Mouse (Mus musculus) hindbrain, embryonic 15.5 days (tissue): ENCODE data around the gene Gm17349. TPM values are rescaled to one million over a fixed set of nuclear protein-coding genes. Genes with fewer than 3 reads are reported as not detected.

ENCODE experiments used
- ATAC-seq: fragments of 200-750 bp; cut with Nextera tagmentation; 2 replicates; pipeline ENCODE4 v1.8.0; 2017; ENCODE audit warnings: low read depth, moderate number of reproducible peaks, moderate TSS enrichment; ENCODE audit not compliant: low FRiP score
- H3K27ac ChIP-seq: fragments of 300-500 bp; sonication (generic); replicated peaks from 2 replicates; pipeline ENCODE4 v1.5.1; 2015; ENCODE audit warnings: mild to moderate bottlenecking, inconsistent platforms
- H3K27me3 ChIP-seq: fragments of 300-500 bp; sonication (generic); 2 replicates; pipeline ENCODE4 v1.6.1; 2015; ENCODE audit warnings: control low read depth, inconsistent platforms
- H3K36me3 ChIP-seq: fragments of 300-500 bp; sonication (generic); 2 replicates; pipeline ENCODE4 v1.6.1; 2015; ENCODE audit warnings: control low read depth, inconsistent platforms
- H3K4me1 ChIP-seq: fragments of 300-500 bp; sonication (generic); replicated peaks from 2 replicates; pipeline ENCODE4 v1.6.1; 2015; ENCODE audit warnings: control low read depth, inconsistent platforms
- H3K4me2 ChIP-seq: fragments of 300-500 bp; sonication (generic); 2 replicates; pipeline ENCODE4 v1.6.1; 2015; ENCODE audit warnings: moderate library complexity, mild to moderate bottlenecking, inconsistent platforms
- H3K4me3 ChIP-seq: fragments of 300-500 bp; sonication (generic); 2 replicates; pipeline ENCODE4 v1.5.1; 2015; ENCODE audit warnings: mild to moderate bottlenecking, inconsistent platforms
- H3K9ac ChIP-seq: fragments of 300-500 bp; sonication (generic); 2 replicates; pipeline ENCODE4 v1.6.1; 2015; ENCODE audit warnings: inconsistent platforms
- H3K9me3 ChIP-seq: fragments of 300-500 bp; sonication (generic); 2 replicates; pipeline ENCODE4 v1.6.1; 2016; ENCODE audit warnings: control low read depth, inconsistent platforms
- WGBS: fragments of 180-500 bp; shearing (Covaris S2); methylation state at CpG from one replicate; pipeline ENCODE4 v1.1.7; 2015; 5-methylcytosine and 5-hydroxymethylcytosine counted together
- polyA plus RNA-seq: library from polyadenylated mRNA; unstranded; fragments of >200 nt; fragmentation: Nextera tagmentation; extraction: Ambion mirVana; gene quantifications from 2 replicates; pipeline ENCODE4 v1.2.1, GENCODE M21; 2015

Gm17349 gene
- polyA plus RNA-seq, 1 experiment from 2014 or later: not detected

- WGBS: 2% methylated on average over 12 of the region's 12 CpGs
- H3K4me2 ChIP-seq: peak overlapping the region; percentile 72
- H3K27me3 ChIP-seq: no peaks in the 10 kb centered on the region
- H3K9me3 ChIP-seq: no peaks in the 10 kb centered on the region
- peak overlapping the region; percentile 5; the same call in 1 of the 2 replicates for H3K4me3 ChIP-seq
- peak overlapping the region; percentile 93 for H3K27ac ChIP-seq
- H3K36me3 ChIP-seq: no peaks in the 10 kb centered on the region
- no peak for ATAC-seq
- H3K4me1 ChIP-seq: peaks cover 75% of the 10 kb centered on the region
- peak overlapping the region; percentile 23; the same call in 1 of the 2 replicates for H3K9ac ChIP-seq
Measured at GRCm38 (mm10) chr15:99668881-99669280, 36.4 kb downstream of the Gm17349 start.

- H3K4me3 ChIP-seq: no peak overlapping the region
- no peak overlapping the region for H3K9ac ChIP-seq
- H3K4me1 ChIP-seq: peaks cover 63% of the 10 kb centered on the region
- no peaks in the 10 kb centered on the region for H3K27me3 ChIP-seq
- no peak for ATAC-seq
- no peak overlapping the region for H3K27ac ChIP-seq
- 94% methylated on average over 2 of the region's 2 CpGs for WGBS
- H3K9me3 ChIP-seq: no peaks in the 10 kb centered on the region
- H3K4me2 ChIP-seq: no peak overlapping the region
- no peaks in the 10 kb centered on the region for H3K36me3 ChIP-seq
Measured at GRCm38 (mm10) chr15:99667544-99667943, 37.7 kb downstream of the Gm17349 start.

- H3K9me3 ChIP-seq: no peaks in the 10 kb centered on the region
- peak overlapping the region; percentile 37 for H3K4me3 ChIP-seq
- H3K4me2 ChIP-seq: peak overlapping the region; percentile 60
- no peaks in the 10 kb centered on the region for H3K27me3 ChIP-seq
- H3K36me3 ChIP-seq: no peaks in the 10 kb centered on the region
- peak; percentile 65 for ATAC-seq
- peak overlapping the region; percentile 49 for H3K9ac ChIP-seq
- H3K27ac ChIP-seq: peak overlapping the region; percentile 78
- peaks cover 45% of the 10 kb centered on the region for H3K4me1 ChIP-seq
- 2% methylated on average over 51 of the region's 52 CpGs for WGBS
Measured at GRCm38 (mm10) chr15:99664600-99665451, 40.5 kb downstream of the Gm17349 start.

GRCm38 (mm10) chr15:99663964-99664599 lies 41.2 kb downstream of the Gm17349 start:
- Histone ChIP-seq H3K27ac (peak overlapping the region; percentile 78), H3K27me3 (no peaks in the 10 kb centered on the region), H3K9ac (peak overlapping the region; percentile 49), H3K4me3 (peak overlapping the region; percentile 37), H3K9me3 (no peaks in the 10 kb centered on the region), H3K4me2 (peak overlapping the region; percentile 60), H3K36me3 (no peaks in the 10 kb centered on the region), H3K4me1 (peaks cover 38% of the 10 kb centered on the region)
- WGBS: 3% methylated on average over 17 of the region's 17 CpGs
- ATAC-seq: peak; percentile 42

GRCm38 (mm10) chr15:99662371-99662770 lies 42.9 kb downstream of the Gm17349 start:
- H3K27me3 ChIP-seq: no peaks in the 10 kb centered on the region
- H3K27ac ChIP-seq: no peak overlapping the region
- WGBS: 62% methylated on average over 7 of the region's 7 CpGs
- H3K36me3 ChIP-seq: no peaks in the 10 kb centered on the region
- H3K4me2 ChIP-seq: no peak overlapping the region
- H3K9me3 ChIP-seq: no peaks in the 10 kb centered on the region
- H3K9ac ChIP-seq: no peak overlapping the region
- H3K4me1 ChIP-seq: peaks cover 30% of the 10 kb centered on the region
- no peak for ATAC-seq
- H3K4me3 ChIP-seq: no peak overlapping the region

- Histone ChIP-seq H3K36me3 (no peaks in the 10 kb centered on the region), H3K4me2 (no peak overlapping the region), H3K9ac (no peak overlapping the region), H3K4me1 (peaks cover 27% of the 10 kb centered on the region), H3K27me3 (no peaks in the 10 kb centered on the region), H3K9me3 (no peaks in the 10 kb centered on the region), H3K4me3 (no peak overlapping the region), H3K27ac (no peak overlapping the region)
- ATAC-seq: no peak
- 93% methylated on average over 15 of the region's 15 CpGs for WGBS
Measured at GRCm38 (mm10) chr15:99661121-99661830, 44.0 kb downstream of the Gm17349 start.

GRCm38 (mm10) chr15:99658437-99658836 lies 46.9 kb downstream of the Gm17349 start:
- WGBS: 60% methylated on average over 2 of the region's 2 CpGs
- Histone ChIP-seq H3K4me2 (no peak overlapping the region), H3K4me3 (no peak overlapping the region), H3K27ac (no peak overlapping the region), H3K9me3 (no peaks in the 10 kb centered on the region), H3K9ac (no peak overlapping the region), H3K36me3 (no peaks in the 10 kb centered on the region), H3K27me3 (no peaks in the 10 kb centered on the region), H3K4me1 (peaks cover 18% of the 10 kb centered on the region)
- ATAC-seq: no peak

GRCm38 (mm10) chr15:99655956-99656355 lies 49.3 kb downstream of the Gm17349 start:
- H3K9ac ChIP-seq: no peak overlapping the region; the same call in 1 of the 2 replicates
- H3K4me3 ChIP-seq: no peak overlapping the region
- H3K27ac ChIP-seq: 0 out of 2 replicates have a peak overlapping the region, but pooled peaks have one; percentile 14
- no peaks in the 10 kb centered on the region for H3K27me3 ChIP-seq
- H3K9me3 ChIP-seq: no peaks in the 10 kb centered on the region
- no peak overlapping the region for H3K4me2 ChIP-seq
- 28% methylated on average over 9 of the region's 9 CpGs for WGBS
- no peaks in the 10 kb centered on the region for H3K36me3 ChIP-seq
- no peak for ATAC-seq
- H3K4me1 ChIP-seq: peaks cover 27% of the 10 kb centered on the region

GRCm38 (mm10) chr15:99653876-99654275 lies 51.4 kb downstream of the Gm17349 start:
- Histone ChIP-seq H3K36me3 (no peaks in the 10 kb centered on the region), H3K27ac (no peak overlapping the region), H3K4me3 (peak overlapping the region; percentile 16), H3K4me1 (peaks cover 47% of the 10 kb centered on the region), H3K9ac (peak overlapping the region; percentile 20; the same call in 1 of the 2 replicates), H3K27me3 (no peaks in the 10 kb centered on the region), H3K9me3 (no peaks in the 10 kb centered on the region), H3K4me2 (peak overlapping the region; percentile 51)
- WGBS: 3% methylated on average over 20 of the region's 21 CpGs
- ATAC-seq: no peak

- no peak overlapping the region; the same call in 1 of the 2 replicates for H3K4me3 ChIP-seq
- H3K9ac ChIP-seq: no peak overlapping the region
- no peak overlapping the region for H3K27ac ChIP-seq
Measured at GRCm38 (mm10) chr15:99653291-99653690, 52.0 kb downstream of the Gm17349 start.

More at GRCm38 (mm10) chr15:99653291-99653690, 52.0 kb downstream of the Gm17349 start:
- Histone ChIP-seq H3K4me1 (peaks cover 52% of the 10 kb centered on the region), H3K27me3 (no peaks in the 10 kb centered on the region), H3K9me3 (no peaks in the 10 kb centered on the region), H3K36me3 (no peaks in the 10 kb centered on the region), H3K4me2 (peak overlapping the region; percentile 51)
- no peak for ATAC-seq
- 9% methylated on average over 8 of the region's 8 CpGs for WGBS
